ENCODE assay signal across 23 mouse cellular contexts in the genomic region with DNA sequence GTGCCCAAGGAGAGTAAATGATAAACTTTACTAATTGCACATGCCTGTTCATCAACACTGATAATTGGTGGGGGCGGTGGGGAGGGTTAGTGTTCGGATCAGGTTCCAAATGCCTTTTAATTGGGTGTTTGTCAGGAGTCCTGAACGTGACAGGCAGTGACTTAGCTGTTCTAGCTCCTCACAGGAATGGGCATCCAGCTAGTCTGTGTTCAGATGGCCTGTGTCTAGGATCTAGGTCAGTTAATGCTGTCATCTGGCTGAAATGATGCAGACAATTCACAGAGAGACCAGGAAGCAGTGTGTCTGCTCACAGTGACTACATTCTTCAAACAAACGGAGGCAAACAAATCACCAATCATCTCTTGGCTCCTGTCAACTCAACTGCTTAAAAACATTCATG. TPM values are rescaled to one million over a fixed set of nuclear protein-coding genes. Genes with fewer than 3 reads are reported as not detected.
A peak's percentile ranks its signal among the peaks of the same experiment; 100 is the strongest.
DNase-seq lines count a peak whose midpoint lies in the region; ATAC-seq lines count a peak whose summit lies in the region.
"Had no signal": no experiment of that assay in that cellular context is flagged by ENCODE, and none has a peak within 500 bp of the region (broad histone marks: within the 10 kb centered on the region; RNA-seq: fewer than 3 reads in every experiment).

No protein-coding gene starts in this region.

- DNase-seq in heart, adult 11 months = peak; percentile 91
- DNase-seq in heart, postnatal 25 days (ENCODE audit: low spot score) = no peak
- DNase-seq in heart, embryonic 10.5 days (ENCODE audit: low spot score) = no peak
- peak; percentile 72 for DNase-seq in midbrain, embryonic 11.5 days (ENCODE audit: low spot score, missing footprints)
- no peak for DNase-seq in left cerebral cortex, postnatal 4 days
- DNase-seq: adrenal gland, postnatal 36 days; cerebellum, adult 11 months; cerebellum, adult 9-11 months; gastrocnemius, postnatal 25 days; kidney, postnatal 36 days; liver; thymus, postnatal 25 days had no signal

- intact Hi-C loops in heart, postnatal 25 days (cut with DNase I) = no loop called here
- intact Hi-C loops in left cerebral cortex, postnatal 4 days (cut with DNase I) = no loop called here

- WGBS in heart, embryonic 14.5 days = 20% methylated on average over 4 of the region's 4 CpGs
- WGBS in heart, embryonic 10.5 days = 25% methylated on average over 4 of the region's 4 CpGs
- WGBS in midbrain, embryonic 11.5 days = 80% methylated on average over 4 of the region's 4 CpGs
- WGBS in midbrain, embryonic 16.5 days = 73% methylated on average over 4 of the region's 4 CpGs

- no peak overlapping the region for H3K9ac ChIP-seq in heart, embryonic 14.5 days (ENCODE audit: low read length)
- H3K9ac ChIP-seq in midbrain, embryonic 11.5 days (ENCODE audit: low read length) = no peak overlapping the region
- no peak overlapping the region for H3K9ac ChIP-seq in midbrain, embryonic 16.5 days (ENCODE audit: low read depth, low read length)
- H3K9ac ChIP-seq: liver, embryonic 15.5 days; stomach, embryonic 15.5 days had no signal

- peaks cover 20 to 87% of the 10 kb centered on the region in 2 experiments for H3K4me1 ChIP-seq in heart, embryonic 14.5 days (ENCODE audit: control insufficient read depth in 2 of 2, insufficient read depth in 2 of 2, low read length in 2 of 2)
- peaks cover 79% of the 10 kb centered on the region for H3K4me1 ChIP-seq in heart, embryonic 10.5 days
- 0 out of 2 replicates have a peak, but pooled peaks cover 3% of the 10 kb centered on the region for H3K4me1 ChIP-seq in midbrain, embryonic 11.5 days (ENCODE audit: control insufficient read depth, insufficient read depth, low read length)
- peaks cover 8% of the 10 kb centered on the region for H3K4me1 ChIP-seq in midbrain, embryonic 16.5 days (ENCODE audit: control insufficient read depth, insufficient read depth, low read length)
- H3K4me1 ChIP-seq: liver, embryonic 15.5 days had no signal

- ATAC-seq in heart, embryonic 14.5 days (ENCODE audit: insufficient number of reproducible peaks, insufficient read depth, low FRiP score, low read depth) = no peak
- ATAC-seq in midbrain, embryonic 11.5 days (ENCODE audit: low FRiP score) = no peak
- ATAC-seq in midbrain, embryonic 16.5 days = no peak
- ATAC-seq: forebrain, embryonic 16.5 days; hindbrain, embryonic 16.5 days; intestine, postnatal 0 days had no signal

- H3K36me3 ChIP-seq in heart, embryonic 14.5 days (ENCODE audit: control insufficient read depth, insufficient read depth, low read length) = peaks cover 76% of the 10 kb centered on the region
- peaks cover 40% of the 10 kb centered on the region; the same call in 1 of the 2 replicates for H3K36me3 ChIP-seq in heart, embryonic 10.5 days
- H3K36me3 ChIP-seq in midbrain, embryonic 11.5 days (ENCODE audit: control insufficient read depth, insufficient read depth, low read length) = no peaks in the 10 kb centered on the region
- no peaks in the 10 kb centered on the region for H3K36me3 ChIP-seq in midbrain, embryonic 16.5 days (ENCODE audit: control insufficient read depth, insufficient read depth, low read length)
- H3K36me3 ChIP-seq: forebrain, embryonic 10.5 days; hindbrain, embryonic 10.5 days; liver, embryonic 15.5 days had no signal

- H3K9me3 ChIP-seq in heart, embryonic 14.5 days (ENCODE audit: control insufficient read depth, low read length) = no peaks in the 10 kb centered on the region
- H3K9me3 ChIP-seq in heart, embryonic 10.5 days = no peaks in the 10 kb centered on the region
- H3K9me3 ChIP-seq in midbrain, embryonic 11.5 days (ENCODE audit: control insufficient read depth, low read length) = no peaks in the 10 kb centered on the region
- no peaks in the 10 kb centered on the region for H3K9me3 ChIP-seq in midbrain, embryonic 16.5 days (replicated peaks; ENCODE audit: control insufficient read depth, low read length, poor library complexity, severe bottlenecking)
- H3K9me3 ChIP-seq: forebrain, embryonic 10.5 days; hindbrain, embryonic 10.5 days; limb, embryonic 10.5 days; liver, embryonic 15.5 days; stomach, embryonic 15.5 days had no signal

- peak overlapping the region; percentile 1; the same call in 1 of the 2 replicates for H3K4me2 ChIP-seq in heart, embryonic 14.5 days (ENCODE audit: low read length)
- no peak overlapping the region for H3K4me2 ChIP-seq in midbrain, embryonic 11.5 days
- H3K4me2 ChIP-seq in midbrain, embryonic 16.5 days (ENCODE audit: low read length) = no peak overlapping the region
- H3K4me2 ChIP-seq: liver, embryonic 15.5 days; stomach, embryonic 15.5 days had no signal

- peak overlapping the region; percentile 3 to 60 for H3K27ac ChIP-seq in heart, embryonic 14.5 days (replicated peaks in 1 of 2; ENCODE audit: control insufficient read depth in 1 of 2, insufficient read depth in 1 of 2, low read depth in 2 of 2, low read length in 2 of 2)
- no peak overlapping the region for H3K27ac ChIP-seq in heart, embryonic 10.5 days
- H3K27ac ChIP-seq in midbrain, embryonic 11.5 days (ENCODE audit: low read depth, low read length) = no peak overlapping the region
- H3K27ac ChIP-seq in midbrain, embryonic 16.5 days (ENCODE audit: low read length) = no peak overlapping the region
- H3K27ac ChIP-seq: forebrain, embryonic 10.5 days; hindbrain, embryonic 10.5 days; limb, embryonic 10.5 days; liver, embryonic 15.5 days; macrophage; stomach, embryonic 15.5 days had no signal

- no peaks in the 10 kb centered on the region for H3K27me3 ChIP-seq in heart, embryonic 14.5 days (ENCODE audit: control insufficient read depth, insufficient read depth, low read length)
- H3K27me3 ChIP-seq in heart, embryonic 10.5 days (ENCODE audit: insufficient read depth, poor library complexity, severe bottlenecking) = no peaks in the 10 kb centered on the region
- no peaks in the 10 kb centered on the region for H3K27me3 ChIP-seq in midbrain, embryonic 11.5 days (ENCODE audit: control insufficient read depth, insufficient read depth, low read length)
- no peaks in the 10 kb centered on the region for H3K27me3 ChIP-seq in midbrain, embryonic 16.5 days (ENCODE audit: control insufficient read depth, insufficient read depth, low read depth, low read length)
- H3K27me3 ChIP-seq: liver, embryonic 15.5 days; stomach, embryonic 15.5 days had no signal

- H3K4me3 ChIP-seq in heart, embryonic 14.5 days (ENCODE audit: control insufficient read depth in 1 of 2, insufficient read depth in 1 of 2, low read depth in 1 of 2, low read length in 2 of 2) = no peak overlapping the region
- H3K4me3 ChIP-seq in heart, embryonic 10.5 days = no peak overlapping the region
- H3K4me3 ChIP-seq in midbrain, embryonic 11.5 days (ENCODE audit: low read depth, low read length) = no peak overlapping the region
- H3K4me3 ChIP-seq in midbrain, embryonic 16.5 days (ENCODE audit: low read depth, low read length) = no peak overlapping the region
- H3K4me3 ChIP-seq: forebrain, embryonic 10.5 days; hindbrain, embryonic 10.5 days; limb, embryonic 10.5 days; liver, embryonic 15.5 days; stomach, embryonic 15.5 days had no signal

RNA-seq across cellular contexts. Expression of a gene that starts 12.1 kb away (rescaled TPM):
- 100 to 1,000 TPM; 110 to 116 TPM for total RNA-seq in heart, postnatal 25 days (2021)
- 126 and 127 TPM in 2 replicates for polyA plus RNA-seq in heart, embryonic 14.5 days (2014; fragmentation: Nextera tagmentation; extraction: Ambion mirVana)
- 107 and 120 TPM in 2 replicates for polyA plus RNA-seq in heart, embryonic 10.5 days (2016; fragmentation: Nextera tagmentation; extraction: Ambion mirVana)
- 20.3 and 21.4 TPM in 2 replicates for polyA plus RNA-seq in midbrain, embryonic 11.5 days (2014; fragmentation: Nextera tagmentation; extraction: Ambion mirVana)
- polyA plus RNA-seq in midbrain, embryonic 16.5 days (2015; fragmentation: Nextera tagmentation; extraction: Ambion mirVana) = 81.3 and 85.8 TPM in 2 replicates
- total RNA-seq in left cerebral cortex, postnatal 4 days (2021) = 10 to 100 TPM; 53.6 to 63.6 TPM

Comparison
In these comparisons a context has a peak if more than half of its experiments do, and no peak if none do; other contexts are left out.
1. DNase-seq: peak in heart, adult 11 months (single experiment) and midbrain, embryonic 11.5 days (single experiment); none in heart, postnatal 25 days (single experiment), heart, embryonic 10.5 days (single experiment) and left cerebral cortex, postnatal 4 days (single experiment).
2. H3K27ac ChIP-seq: peak in heart, embryonic 14.5 days (2 of 2); none in heart, embryonic 10.5 days (single experiment), midbrain, embryonic 11.5 days (single experiment) and midbrain, embryonic 16.5 days (single experiment).